Mouse (Mus musculus) layer of hippocampus, postnatal 10 days (tissue): ENCODE measurements around the gene Fsd1l. TPM values are rescaled to one million over a fixed set of nuclear protein-coding genes. Genes with fewer than 3 reads are reported as not detected.

ENCODE experiments used
- DNase-seq, 2 experiments: peaks; one replicate each; pipeline ENCODE4 v3.0.0; 2021; ENCODE audit warnings: low spot score in 2 of 2
- total RNA-seq, 2 experiments: library from RNA; stranded (reverse); gene quantifications; 2 replicates each; pipeline ENCODE4 v1.2.3; 2021

Fsd1l gene
- total RNA-seq, 2 experiments from 2014 or later, result 45.4 to 49.0 TPM

DNA sequence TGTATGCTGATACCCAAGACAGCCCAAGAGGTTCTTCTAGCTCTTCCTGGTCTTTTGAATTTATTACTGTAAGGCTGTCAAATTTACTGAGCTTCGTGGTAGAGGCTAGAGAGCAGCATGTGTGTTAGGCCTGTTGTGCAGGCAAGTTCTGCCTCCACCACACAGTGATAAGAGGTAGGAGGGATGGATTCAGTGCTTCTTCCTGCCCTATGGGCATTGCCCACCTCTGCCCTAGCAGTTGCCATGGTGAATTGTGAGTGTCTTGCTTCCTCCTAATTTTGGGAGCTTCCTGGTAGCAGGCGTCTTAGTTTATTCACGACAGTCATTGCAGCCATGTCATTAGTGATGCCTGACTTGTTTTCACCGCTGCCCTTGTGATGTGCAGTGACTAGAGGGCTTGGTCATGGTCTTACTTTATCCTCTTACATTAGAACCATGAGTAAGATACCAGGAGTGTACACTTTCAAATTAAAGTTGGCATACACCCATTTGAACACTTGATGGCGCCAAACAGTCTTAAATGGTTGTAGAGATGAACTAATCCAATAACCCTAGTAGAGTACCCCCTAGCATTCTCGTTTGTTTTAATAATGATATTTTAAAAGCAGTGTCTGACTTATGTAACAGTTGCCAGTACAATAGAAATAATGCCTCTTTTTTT lies 107.8 kb downstream of the Fsd1l start:
- DNase-seq, result peak; percentile 48 to 63

DNA sequence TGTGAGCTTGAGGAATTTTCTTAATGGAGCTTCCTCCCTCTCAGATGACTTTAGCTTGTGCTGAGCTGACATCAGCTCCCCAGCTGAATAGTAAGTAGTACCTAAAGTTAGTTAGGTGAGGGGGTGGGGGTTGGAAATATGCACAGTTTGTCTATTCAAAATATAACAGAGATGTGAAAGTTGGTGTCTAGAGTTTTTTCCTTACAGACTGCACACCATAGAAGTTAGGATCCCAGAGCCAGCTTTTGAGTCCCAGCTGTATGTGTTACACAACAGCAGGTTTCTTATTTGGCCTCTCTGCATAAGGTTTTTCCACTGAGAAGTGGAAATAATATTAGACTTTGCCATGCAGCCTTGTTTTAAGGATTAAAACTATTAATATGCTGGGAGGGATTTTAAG lies 118.6 kb downstream of the Fsd1l start:
- no peak for DNase-seq

DNA sequence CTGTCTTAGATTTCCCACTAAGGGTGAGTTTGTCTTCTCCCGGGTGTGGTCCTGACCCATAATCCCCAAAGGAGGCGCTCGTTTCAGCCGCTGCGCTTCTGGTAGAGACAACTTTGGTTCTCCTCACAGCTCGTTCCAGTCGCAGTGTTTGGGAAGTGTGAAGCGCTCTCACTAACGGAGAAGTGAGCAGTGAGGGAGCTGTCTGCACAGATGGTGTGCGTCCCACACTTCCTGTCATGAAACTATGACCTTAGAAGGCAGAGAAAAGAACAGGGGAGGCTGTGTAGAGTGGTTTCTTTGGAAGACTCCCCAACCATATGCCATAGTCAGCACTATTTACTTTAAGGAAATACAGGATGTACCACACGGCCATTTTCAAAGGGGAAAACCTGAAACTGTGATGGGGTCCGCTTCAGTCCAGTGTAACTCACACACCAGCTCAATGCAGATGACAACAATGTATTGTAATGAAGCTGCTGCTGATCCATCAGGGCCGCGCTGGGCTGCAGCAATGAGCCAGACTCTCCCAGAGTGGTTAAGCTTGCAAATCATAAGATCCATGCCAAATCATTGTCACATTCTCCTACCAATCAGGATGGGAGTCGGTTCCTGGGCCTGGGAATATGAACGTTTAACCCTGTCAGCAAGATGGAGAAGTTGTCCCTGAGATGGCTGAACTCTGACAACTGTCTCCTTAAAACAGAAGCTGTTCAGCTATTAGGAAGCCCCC lies 119.3 kb downstream of the Fsd1l start:
- DNase-seq, result peak in 1 of 2 experiments; percentile 31

Other genes starting within 250 kb of the Fsd1l start
- gene Slc44a1, start 191.1 kb upstream of the Fsd1l start, total RNA-seq, result 10 to 100 TPM; 60.7 to 71.0 TPM
- gene Fktn, start 82.5 kb downstream of the Fsd1l start, total RNA-seq, result 10 to 100 TPM; 27.1 to 27.7 TPM
- under 1 TPM in 1 of 2 experiments, not detected in 1; 0.25 TPM for gene Tal2, start 148.2 kb downstream of the Fsd1l start, total RNA-seq
- gene Tmem38b, start 194.6 kb downstream of the Fsd1l start, total RNA-seq, result 10 to 100 TPM; 12.8 to 13.0 TPM